Mouse (Mus musculus): ENCODE results near the gene Tmem150b.

- TF ChIP-seq POLR2A (IDR thresholded peaks at IDR 0.05; ENCODE audit: borderline replicate concordance, low read depth, low read length) (no peak), CTCF (IDR thresholded peaks at IDR 0.05; ENCODE audit: low read depth, low read length) (no peak)
Measured at GRCm38 (mm10) chr7:4712594-4712993, 12.5 kb downstream of the Tmem150b start.

Measured in bone marrow macrophage, adult 2 months (primary cell).